Mouse (Mus musculus): Measurements from ENCODE around the gene Nudt2. TPM values are rescaled to one million over a fixed set of nuclear protein-coding genes. Genes with fewer than 3 reads are reported as not detected.
A peak's percentile ranks its signal among the peaks of the same experiment; 100 is the strongest.

Nudt2 gene
- polyA plus RNA-seq, 1 experiment from 2014 or later, result 40.5 TPM

- H3K9me3 ChIP-seq (replicated peaks), result no peaks in the 10 kb centered on the region
- no peak overlapping the region for H3K4me2 ChIP-seq
- no peak overlapping the region for H3K9ac ChIP-seq
- 62% methylated on average over 4 of the region's 4 CpGs for WGBS
- peaks cover 62% of the 10 kb centered on the region for H3K27me3 ChIP-seq (replicated peaks)
- no peak overlapping the region for H3K4me3 ChIP-seq
- H3K27ac ChIP-seq (ENCODE audit: poor library complexity, severe bottlenecking), result no peak overlapping the region
- no peak for ATAC-seq (ENCODE audit: insufficient number of reproducible peaks, low FRiP score)
- H3K4me1 ChIP-seq (replicated peaks), result peaks cover 20% of the 10 kb centered on the region
- H3K36me3 ChIP-seq, result no peaks in the 10 kb centered on the region
Measured at GRCm38 (mm10) chr4:41495076-41495475, 30.1 kb downstream of the Nudt2 start.

GRCm38 (mm10) chr4:41495850-41496249, 30.9 kb downstream of the Nudt2 start:
- Histone ChIP-seq H3K9me3 (replicated peaks) (no peaks in the 10 kb centered on the region), H3K9ac (no peak overlapping the region), H3K27me3 (replicated peaks) (peaks cover 70% of the 10 kb centered on the region), H3K27ac (ENCODE audit: poor library complexity, severe bottlenecking) (no peak overlapping the region), H3K36me3 (no peaks in the 10 kb centered on the region), H3K4me1 (replicated peaks) (peaks cover 20% of the 10 kb centered on the region), H3K4me3 (no peak overlapping the region), H3K4me2 (no peak overlapping the region)
- no peak for ATAC-seq (ENCODE audit: insufficient number of reproducible peaks, low FRiP score)
- 82% methylated on average over 11 of the region's 11 CpGs for WGBS

- no peaks in the 10 kb centered on the region for H3K9me3 ChIP-seq (replicated peaks)
- WGBS, result 61% methylated on average over 5 of the region's 5 CpGs
- H3K4me2 ChIP-seq, result peak overlapping the region; percentile 77; the same call in 1 of the 2 replicates
- H3K4me1 ChIP-seq (replicated peaks), result peaks cover 22% of the 10 kb centered on the region
- peaks cover 82% of the 10 kb centered on the region for H3K27me3 ChIP-seq (replicated peaks)
- H3K27ac ChIP-seq (ENCODE audit: poor library complexity, severe bottlenecking), result no peak overlapping the region
- ATAC-seq (ENCODE audit: insufficient number of reproducible peaks, low FRiP score), result no peak
- no peaks in the 10 kb centered on the region for H3K36me3 ChIP-seq
- no peak overlapping the region for H3K9ac ChIP-seq
- H3K4me3 ChIP-seq, result no peak overlapping the region
Measured at GRCm38 (mm10) chr4:41497046-41497445, 32.1 kb downstream of the Nudt2 start.

DNA sequence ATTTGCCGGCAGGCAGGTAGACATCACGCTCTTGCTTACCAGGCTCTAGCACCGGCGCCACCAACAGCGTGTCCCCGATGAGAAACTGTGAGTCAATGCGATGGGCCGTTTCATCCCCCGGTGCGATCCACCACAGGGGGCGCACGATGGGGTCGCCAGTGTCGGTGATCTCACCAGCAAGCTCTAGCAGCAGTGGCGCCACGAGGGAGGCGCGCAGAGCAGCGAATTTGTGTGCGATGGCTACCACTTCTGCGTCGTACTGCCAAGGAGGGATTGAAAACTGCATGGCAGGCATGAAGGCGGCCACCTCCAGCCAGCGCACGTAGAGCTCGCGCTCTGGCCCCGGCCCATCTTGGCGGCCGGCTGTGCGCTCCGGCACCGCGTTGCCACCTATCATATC, 32.6 kb downstream of the Nudt2 start:
- ATAC-seq (ENCODE audit: insufficient number of reproducible peaks, low FRiP score), result no peak
- 3% methylated on average over 34 of the region's 34 CpGs for WGBS

GRCm38 (mm10) chr4:41497995-41498845, 33.3 kb downstream of the Nudt2 start:
- Histone ChIP-seq H3K27ac (ENCODE audit: poor library complexity, severe bottlenecking) (no peak overlapping the region), H3K27me3 (replicated peaks) (peaks cover 85% of the 10 kb centered on the region), H3K4me3 (peak overlapping the region; percentile 47), H3K4me1 (replicated peaks) (peaks cover 32% of the 10 kb centered on the region), H3K36me3 (no peaks in the 10 kb centered on the region), H3K9ac (no peak overlapping the region; the same call in 1 of the 2 replicates), H3K9me3 (replicated peaks) (no peaks in the 10 kb centered on the region), H3K4me2 (peak overlapping the region; percentile 77)
- ATAC-seq (ENCODE audit: insufficient number of reproducible peaks, low FRiP score), result no peak
- 6% methylated on average over 72 of the region's 72 CpGs for WGBS

More for the DNA sequence above, 32.6 kb downstream of the Nudt2 start:
- peaks cover 28% of the 10 kb centered on the region for H3K4me1 ChIP-seq (replicated peaks)
- no peak overlapping the region for H3K27ac ChIP-seq (ENCODE audit: poor library complexity, severe bottlenecking)
- no peaks in the 10 kb centered on the region for H3K9me3 ChIP-seq (replicated peaks)
- peak overlapping the region; percentile 47 for H3K4me3 ChIP-seq
- no peak overlapping the region; the same call in 1 of the 2 replicates for H3K9ac ChIP-seq
- peaks cover 85% of the 10 kb centered on the region for H3K27me3 ChIP-seq (replicated peaks)
- no peaks in the 10 kb centered on the region for H3K36me3 ChIP-seq
- peak overlapping the region; percentile 77 for H3K4me2 ChIP-seq

DNA sequence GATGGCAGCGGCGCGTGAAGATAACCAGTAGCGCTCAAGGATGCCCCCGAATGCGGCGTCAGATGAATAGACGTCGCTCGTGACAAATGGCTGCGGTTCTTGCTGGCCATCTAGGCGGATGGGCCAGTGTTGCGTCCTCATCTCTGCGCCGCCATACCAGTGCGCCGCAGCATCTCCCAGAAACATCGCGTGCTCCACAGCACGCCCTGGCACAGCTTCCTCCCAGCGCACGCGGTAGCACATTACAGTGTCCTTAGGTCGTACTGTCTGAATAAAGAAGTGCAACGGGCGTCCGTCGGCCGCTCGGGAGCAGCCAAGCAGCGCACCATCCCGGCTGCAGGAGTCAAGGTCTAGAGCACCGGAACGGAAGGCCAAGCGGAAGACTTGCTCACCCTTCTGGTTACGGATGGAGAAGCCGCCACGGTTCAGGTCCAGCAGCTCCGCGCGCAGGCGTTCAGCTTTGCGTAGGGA, 34.0 kb downstream of the Nudt2 start:
- WGBS, result 3% methylated on average over 43 of the region's 43 CpGs
- H3K4me2 ChIP-seq, result peak overlapping the region; percentile 77
- ATAC-seq (ENCODE audit: insufficient number of reproducible peaks, low FRiP score), result no peak
- peaks cover 32% of the 10 kb centered on the region for H3K4me1 ChIP-seq (replicated peaks)
- H3K9ac ChIP-seq, result 0 out of 2 replicates have a peak overlapping the region, but pooled peaks have one; percentile 11
- H3K9me3 ChIP-seq (replicated peaks), result no peaks in the 10 kb centered on the region
- no peak overlapping the region for H3K27ac ChIP-seq (ENCODE audit: poor library complexity, severe bottlenecking)
- peaks cover 78% of the 10 kb centered on the region for H3K27me3 ChIP-seq (replicated peaks)
- H3K4me3 ChIP-seq, result peak overlapping the region; percentile 47
- H3K36me3 ChIP-seq, result no peaks in the 10 kb centered on the region

GRCm38 (mm10) chr4:41499619-41500018, 34.7 kb downstream of the Nudt2 start:
- H3K9ac ChIP-seq, result no peak overlapping the region
- WGBS, result 59% methylated on average over 8 of the region's 8 CpGs
- H3K27ac ChIP-seq (ENCODE audit: poor library complexity, severe bottlenecking), result no peak overlapping the region
- peaks cover 75% of the 10 kb centered on the region for H3K27me3 ChIP-seq (replicated peaks)
- peaks cover 32% of the 10 kb centered on the region for H3K4me1 ChIP-seq (replicated peaks)
- H3K4me2 ChIP-seq, result peak overlapping the region; percentile 77; the same call in 1 of the 2 replicates
- H3K9me3 ChIP-seq (replicated peaks), result no peaks in the 10 kb centered on the region
- no peaks in the 10 kb centered on the region for H3K36me3 ChIP-seq
- ATAC-seq (ENCODE audit: insufficient number of reproducible peaks, low FRiP score), result no peak
- no peak overlapping the region for H3K4me3 ChIP-seq

DNA sequence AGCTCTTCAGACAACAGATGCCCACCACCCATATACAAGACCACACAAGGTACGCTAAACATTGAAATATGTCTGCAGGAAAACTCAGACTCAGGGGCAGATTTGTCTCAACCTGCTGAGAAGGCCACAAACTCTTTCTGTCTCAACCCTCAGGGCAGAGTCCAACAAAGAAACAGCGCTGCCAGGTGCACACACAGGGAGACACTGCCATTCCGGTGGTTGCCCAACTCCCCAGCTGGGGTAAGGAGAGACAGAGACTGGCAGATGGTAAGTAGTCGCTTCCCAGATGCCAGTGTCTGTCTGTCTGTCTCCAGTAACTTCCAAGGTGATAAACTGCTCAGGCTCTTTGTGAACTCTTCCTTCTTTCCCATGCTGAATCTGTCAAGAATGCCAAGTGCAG, 35.8 kb downstream of the Nudt2 start:
- no peak overlapping the region for H3K4me3 ChIP-seq
- H3K9me3 ChIP-seq (replicated peaks), result no peaks in the 10 kb centered on the region
- no peak overlapping the region for H3K27ac ChIP-seq (ENCODE audit: poor library complexity, severe bottlenecking)
- 71% methylated on average over 4 of the region's 4 CpGs for WGBS
- no peak for ATAC-seq (ENCODE audit: insufficient number of reproducible peaks, low FRiP score)
- no peak overlapping the region for H3K4me2 ChIP-seq
- no peaks in the 10 kb centered on the region for H3K36me3 ChIP-seq
- peaks cover 32% of the 10 kb centered on the region for H3K4me1 ChIP-seq (replicated peaks)
- no peak overlapping the region for H3K9ac ChIP-seq
- peaks cover 72% of the 10 kb centered on the region for H3K27me3 ChIP-seq (replicated peaks)

DNA sequence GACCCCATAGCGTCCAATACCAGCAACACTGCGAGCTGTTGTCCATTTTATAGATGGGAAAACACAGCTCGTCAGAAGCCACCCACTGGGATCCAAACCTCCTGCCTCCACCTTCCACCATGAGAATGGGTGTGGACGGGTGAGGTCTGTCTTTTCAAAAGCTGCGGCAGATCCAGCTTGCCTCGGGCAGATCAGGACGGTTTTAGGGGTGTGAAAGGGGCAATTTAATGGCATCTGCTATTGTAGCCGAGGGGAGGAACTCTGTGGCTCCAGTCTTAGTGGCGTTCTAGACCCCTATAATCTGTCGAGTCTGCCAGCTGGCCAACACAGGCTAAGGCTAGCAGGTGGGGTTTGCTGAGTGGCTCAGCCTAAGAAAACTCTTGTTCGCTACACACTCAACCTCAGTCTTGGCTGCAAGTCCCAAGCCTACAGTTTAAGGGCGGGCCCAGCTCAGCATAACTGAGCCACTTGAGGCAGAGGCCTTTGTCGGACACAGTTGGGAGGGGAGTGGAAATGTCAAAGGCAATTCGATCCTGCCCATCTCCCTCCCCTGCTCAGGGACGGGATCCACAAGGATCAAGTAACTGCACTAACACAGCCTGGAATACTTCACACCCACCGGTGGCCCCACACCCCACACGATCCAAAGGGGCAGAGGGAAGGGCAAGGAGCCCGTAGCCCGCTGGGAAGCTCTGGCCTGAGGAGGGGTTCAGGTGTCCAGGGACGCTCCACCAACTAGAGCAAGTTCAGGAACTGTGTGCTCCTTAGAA, 37.4 kb downstream of the Nudt2 start:
- WGBS, result 16% methylated on average over 20 of the region's 20 CpGs
- peak overlapping the region; percentile 48 for H3K4me3 ChIP-seq
- peak overlapping the region; percentile 82 for H3K4me2 ChIP-seq
- H3K27me3 ChIP-seq (replicated peaks), result peaks cover 61% of the 10 kb centered on the region
- H3K4me1 ChIP-seq (replicated peaks), result peaks cover 45% of the 10 kb centered on the region
- no peaks in the 10 kb centered on the region for H3K9me3 ChIP-seq (replicated peaks)
- H3K36me3 ChIP-seq, result no peaks in the 10 kb centered on the region
- H3K9ac ChIP-seq, result peak overlapping the region; percentile 61; the same call in 1 of the 2 replicates
- H3K27ac ChIP-seq (ENCODE audit: poor library complexity, severe bottlenecking), result no peak overlapping the region
- ATAC-seq (ENCODE audit: insufficient number of reproducible peaks, low FRiP score), result peak; percentile 26; the same call in 1 of the 2 replicates

DNA sequence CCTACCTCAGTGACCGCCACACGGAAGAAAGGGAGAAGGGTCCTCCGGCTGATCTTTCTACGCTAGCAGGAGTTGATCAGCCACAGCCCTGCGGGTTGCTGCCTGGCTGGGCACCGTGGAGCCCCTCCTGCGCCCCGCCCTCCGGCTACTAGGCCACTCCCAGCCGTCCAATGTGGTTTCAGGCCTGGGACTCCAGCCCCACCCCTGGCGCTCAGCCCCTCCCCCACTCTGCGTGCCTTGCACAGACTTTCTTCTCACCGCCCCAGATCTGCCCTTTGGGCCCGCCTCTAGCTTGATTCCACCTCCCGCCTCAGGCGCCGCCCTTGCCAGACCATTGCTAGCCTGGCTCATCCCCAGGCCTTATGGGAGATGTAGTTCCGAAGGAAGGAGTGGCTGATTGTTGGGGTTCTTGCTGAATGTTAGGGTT, 38.0 kb downstream of the Nudt2 start, which contains the start of gene AI464131:
TSS of gene AI464131 (minus strand) at position 91 of the 427 bp plus-strand sequence.
- Histone ChIP-seq H3K9me3 (replicated peaks) (no peaks in the 10 kb centered on the region), H3K9ac (peak within 1 kb of the TSS; percentile 61; the same call in 1 of the 2 replicates), H3K36me3 (no peaks in the 10 kb centered on the region), H3K27me3 (replicated peaks) (peaks cover 56% of the 10 kb centered on the region), H3K4me2 (peak within 1 kb of the TSS; percentile 82), H3K27ac (ENCODE audit: poor library complexity, severe bottlenecking) (no peak within 1 kb of the TSS), H3K4me3 (peak within 1 kb of the TSS; percentile 48), H3K4me1 (replicated peaks) (peaks cover 42% of the 10 kb centered on the region)
- WGBS, result under 1% methylated on average over 18 of the region's 18 CpGs
- ATAC-seq (ENCODE audit: insufficient number of reproducible peaks, low FRiP score), result peak; percentile 96

DNA sequence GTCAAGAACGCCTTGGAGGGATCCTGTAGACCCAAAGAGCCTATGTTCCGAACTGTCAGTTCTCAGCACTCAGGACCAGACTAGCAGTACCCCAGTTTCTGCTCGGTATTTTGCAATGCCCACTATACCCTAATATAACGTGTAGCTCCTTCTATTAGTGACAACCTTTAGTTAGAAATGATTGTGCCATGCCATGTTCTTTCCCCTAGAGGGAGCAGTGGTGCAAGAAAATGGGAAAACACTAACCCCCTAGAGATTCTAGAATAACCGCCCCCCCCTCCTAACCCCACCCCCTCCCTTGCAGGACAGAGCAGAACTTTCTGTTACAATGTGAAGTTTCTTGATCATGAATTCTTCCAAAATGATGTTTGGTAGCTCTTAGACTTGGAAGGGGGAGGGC, 39.4 kb downstream of the Nudt2 start:
- no peak overlapping the region for H3K4me2 ChIP-seq
- peaks cover 29% of the 10 kb centered on the region for H3K4me1 ChIP-seq (replicated peaks)
- no peak overlapping the region for H3K9ac ChIP-seq
- peaks cover 56% of the 10 kb centered on the region for H3K27me3 ChIP-seq (replicated peaks)
- no peak overlapping the region for H3K4me3 ChIP-seq
- no peaks in the 10 kb centered on the region for H3K36me3 ChIP-seq
- ATAC-seq (ENCODE audit: insufficient number of reproducible peaks, low FRiP score), result no peak
- WGBS, result 69% methylated on average over 5 of the region's 5 CpGs
- H3K9me3 ChIP-seq (replicated peaks), result no peaks in the 10 kb centered on the region
- no peak overlapping the region for H3K27ac ChIP-seq (ENCODE audit: poor library complexity, severe bottlenecking)

Measured in heart, embryonic 12.5 days (tissue).